Mouse (Mus musculus): ENCODE data around the gene Fbxw11.
A peak's percentile ranks its signal among the peaks of the same experiment; 100 is the strongest.
"Not testable (repeated sequence)": the region's sequence is repeated elsewhere in the genome, so short reads cannot be mapped to it uniquely, and the experiment has no call there.

Gene Fbxw11

DNA sequence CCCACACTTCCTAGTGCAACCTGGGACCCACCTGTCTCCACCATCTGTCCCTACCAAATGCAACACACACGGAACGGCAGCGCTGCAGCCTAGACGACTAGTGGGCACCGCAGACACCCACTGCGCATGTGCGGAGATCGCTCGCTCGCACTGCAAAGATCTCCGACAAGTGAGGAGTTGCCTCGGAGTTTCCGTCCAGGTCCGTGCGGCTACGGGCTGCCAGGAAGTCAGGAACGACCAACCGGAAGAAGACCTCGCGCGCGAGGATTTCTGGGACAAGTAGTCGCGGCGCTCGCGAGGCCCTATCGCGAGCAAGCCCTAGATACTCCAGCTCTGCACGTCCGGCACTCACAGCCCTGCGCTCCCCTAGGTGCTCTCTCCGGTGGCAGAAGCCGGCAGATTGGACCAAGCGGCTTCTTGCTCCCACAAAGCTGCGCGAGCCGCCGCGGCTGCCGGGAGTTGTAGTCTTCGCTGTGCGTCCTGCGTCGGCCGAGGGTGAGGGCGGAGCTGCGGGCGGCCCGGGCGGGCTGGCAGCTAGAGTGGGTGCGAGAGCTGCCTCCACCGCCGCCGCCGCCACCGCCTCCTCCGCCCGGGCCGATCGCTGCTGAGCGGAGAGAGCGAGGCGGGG lies at the start of gene Fbxw11:
Gene Fbxw11, plus strand, starts transcription at position 476 of the 628 bp plus-strand sequence.
- DNase-seq (ENCODE audit: low read depth, low spot score), result peak; percentile 99

GRCm38 (mm10) chr11:32593081-32593480 lies 49.4 kb upstream of the Fbxw11 start:
- DNase-seq (ENCODE audit: low read depth, low spot score), result peak; percentile 47

DNA sequence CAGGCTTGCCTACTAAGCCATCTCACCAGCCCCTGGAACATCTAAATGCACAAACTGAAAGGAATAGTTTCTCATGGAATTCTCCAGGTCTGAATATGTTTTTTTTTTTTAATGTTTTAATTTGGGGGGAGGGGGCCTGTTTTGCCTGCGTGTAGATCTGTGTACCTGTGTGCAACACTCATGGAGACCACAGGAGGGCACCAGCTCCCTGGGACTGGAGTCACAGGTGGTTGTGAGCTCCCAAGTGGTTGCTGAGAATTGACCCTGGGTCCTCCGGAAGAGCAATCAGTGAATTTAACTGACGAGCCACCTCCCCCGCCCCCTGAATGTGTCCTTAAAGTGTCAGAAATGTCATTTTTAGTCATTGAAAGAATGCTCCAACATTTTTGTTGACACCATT lies 48.4 kb upstream of the Fbxw11 start:
- DNase-seq (ENCODE audit: low read depth, low spot score), result no peak

DNA sequence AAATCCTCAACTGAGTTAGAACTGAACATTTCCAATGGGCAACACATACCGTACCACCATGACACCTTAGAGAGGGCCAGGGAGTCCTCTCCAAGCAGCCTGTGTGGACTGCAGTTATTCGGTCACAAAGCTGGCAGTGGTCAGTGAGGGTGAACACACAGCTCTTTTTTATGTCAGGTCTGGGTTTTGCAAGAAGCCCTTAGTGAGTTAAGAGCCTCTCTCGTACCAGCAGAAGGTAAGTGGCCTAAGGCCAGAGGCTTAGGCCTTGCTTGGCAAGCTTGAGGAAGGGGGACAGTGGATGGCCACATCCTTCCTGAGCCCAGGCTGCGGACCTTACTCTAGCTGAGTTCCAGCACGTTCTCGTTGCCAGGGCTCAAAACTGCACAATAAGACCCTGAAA lies 42.2 kb upstream of the Fbxw11 start:
- DNase-seq (ENCODE audit: low read depth, low spot score), result no peak

- DNase-seq (ENCODE audit: low read depth, low spot score), result peak; percentile 52
These were observed 40.8 kb upstream of the Fbxw11 start for GRCm38 (mm10) chr11:32601528-32602323.

DNA sequence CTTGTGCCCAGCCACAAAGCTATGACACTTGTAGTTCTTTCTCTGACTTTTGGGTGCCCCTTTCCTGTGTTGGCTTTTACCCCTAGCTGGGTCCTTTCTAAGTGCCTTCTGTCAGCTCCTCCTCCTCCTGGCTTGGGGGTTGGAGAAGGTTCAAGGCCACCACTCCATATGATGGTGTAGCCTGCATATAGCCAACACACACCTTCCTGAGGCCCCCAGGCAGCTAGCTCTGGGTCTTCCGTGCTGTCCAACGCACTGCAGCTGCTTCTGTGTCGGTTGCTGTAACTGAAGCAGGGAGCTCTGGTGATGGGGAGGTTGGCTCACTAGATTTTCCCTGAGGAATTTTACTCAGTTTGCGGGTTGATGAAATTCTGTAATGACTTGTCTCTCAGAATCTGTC lies 37.9 kb upstream of the Fbxw11 start:
- DNase-seq (ENCODE audit: low read depth, low spot score), result no peak

GRCm38 (mm10) chr11:32605131-32605860 lies 37.2 kb upstream of the Fbxw11 start:
- DNase-seq (ENCODE audit: low read depth, low spot score), result peak; percentile 56

GRCm38 (mm10) chr11:32605907-32606306 lies 36.6 kb upstream of the Fbxw11 start:
- no peak for DNase-seq (ENCODE audit: low read depth, low spot score)

GRCm38 (mm10) chr11:32607319-32607718 lies 35.2 kb upstream of the Fbxw11 start:
- DNase-seq (ENCODE audit: low read depth, low spot score), result peak; percentile 54

DNA sequence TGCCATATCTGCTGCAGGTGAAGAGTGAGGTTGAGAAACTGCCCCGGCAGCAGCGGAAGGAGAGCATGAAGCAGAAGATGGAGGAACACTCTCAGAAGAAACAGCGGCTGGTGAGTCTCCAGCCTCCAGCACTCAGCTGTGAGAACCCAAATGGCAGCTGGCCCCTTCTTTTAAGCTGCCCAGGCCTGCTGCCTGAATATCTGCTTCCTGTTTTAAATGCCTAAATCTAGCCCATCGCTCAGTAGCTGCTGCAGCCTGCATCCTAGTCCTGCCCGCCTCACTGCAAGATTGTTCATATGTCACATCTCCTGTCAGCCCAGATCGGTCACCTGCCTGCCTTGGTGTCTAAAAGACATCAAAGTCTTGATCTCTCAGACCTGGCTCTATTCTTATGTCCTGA lies 31.9 kb upstream of the Fbxw11 start:
- DNase-seq (ENCODE audit: low read depth, low spot score), result no peak

DNA sequence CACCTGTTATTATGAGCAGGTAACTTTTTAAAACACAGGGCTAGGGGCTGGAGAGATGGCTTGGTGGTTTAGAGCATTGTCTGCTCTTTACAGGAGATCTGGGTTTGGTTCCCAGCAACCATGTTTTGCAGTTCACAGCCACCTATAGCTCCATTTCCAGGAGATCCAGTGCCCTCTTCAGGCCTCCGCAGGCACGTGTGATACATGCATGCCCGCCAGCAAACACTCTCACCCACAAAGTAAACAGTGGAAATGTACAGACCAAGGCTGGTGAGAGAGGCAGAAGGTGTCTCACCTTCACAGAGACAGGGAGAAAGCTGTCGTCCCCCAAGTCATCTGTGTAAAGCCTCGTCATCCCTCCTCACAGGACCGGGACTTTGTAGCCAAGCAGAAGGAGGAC lies 30.2 kb upstream of the Fbxw11 start:
- no peak for DNase-seq (ENCODE audit: low read depth, low spot score)

GRCm38 (mm10) chr11:32614463-32614862 lies 28.1 kb upstream of the Fbxw11 start:
- DNase-seq (ENCODE audit: low read depth, low spot score), result no peak

DNA sequence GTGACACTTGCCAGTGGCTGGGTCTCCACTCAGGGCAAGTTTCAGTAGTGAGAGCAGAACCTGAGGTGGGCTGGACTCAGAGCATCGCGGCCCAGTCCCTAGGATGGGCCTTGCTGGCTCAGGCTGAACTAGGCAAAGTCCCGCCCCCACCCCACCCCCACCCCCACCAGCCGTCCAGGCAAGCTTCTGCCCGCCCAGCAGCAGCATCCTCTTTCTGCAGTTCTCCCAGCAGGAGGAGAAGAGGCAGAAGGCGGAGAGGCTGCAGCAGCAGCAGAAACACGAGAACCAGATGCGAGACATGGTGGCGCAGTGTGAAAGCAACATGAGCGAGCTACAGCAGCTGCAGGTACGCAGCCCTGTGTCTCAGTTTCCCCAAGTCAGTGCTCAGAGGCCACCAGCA lies 27.0 kb upstream of the Fbxw11 start:
- DNase-seq (ENCODE audit: low read depth, low spot score), result peak; percentile 37

DNA sequence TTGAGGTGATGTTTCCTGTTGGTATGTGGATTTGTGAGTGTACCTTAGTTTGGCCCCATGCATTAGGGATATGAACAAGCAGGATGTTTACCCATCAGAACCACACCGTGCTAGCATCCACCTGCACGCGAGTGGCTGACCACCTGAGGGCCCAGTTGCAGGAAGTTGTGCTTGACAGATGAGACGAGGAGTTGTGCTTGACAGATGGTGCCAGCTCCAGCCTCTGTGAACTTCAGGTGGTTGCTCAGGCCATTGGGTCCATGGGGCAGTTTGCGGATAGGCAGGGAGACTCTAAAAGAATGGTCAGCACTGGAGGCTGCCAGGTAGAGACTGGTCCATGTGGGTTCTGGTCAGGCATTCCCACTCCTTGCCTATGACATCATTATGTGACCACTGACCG lies 26.4 kb upstream of the Fbxw11 start:
- no peak for DNase-seq (ENCODE audit: low read depth, low spot score)

- no peak for DNase-seq (ENCODE audit: low read depth, low spot score)
These were observed 24.5 kb upstream of the Fbxw11 start for GRCm38 (mm10) chr11:32618036-32618435.

GRCm38 (mm10) chr11:32618641-32619040 lies 23.9 kb upstream of the Fbxw11 start:
- not testable (repeated sequence) for DNase-seq (ENCODE audit: low read depth, low spot score)

DNA sequence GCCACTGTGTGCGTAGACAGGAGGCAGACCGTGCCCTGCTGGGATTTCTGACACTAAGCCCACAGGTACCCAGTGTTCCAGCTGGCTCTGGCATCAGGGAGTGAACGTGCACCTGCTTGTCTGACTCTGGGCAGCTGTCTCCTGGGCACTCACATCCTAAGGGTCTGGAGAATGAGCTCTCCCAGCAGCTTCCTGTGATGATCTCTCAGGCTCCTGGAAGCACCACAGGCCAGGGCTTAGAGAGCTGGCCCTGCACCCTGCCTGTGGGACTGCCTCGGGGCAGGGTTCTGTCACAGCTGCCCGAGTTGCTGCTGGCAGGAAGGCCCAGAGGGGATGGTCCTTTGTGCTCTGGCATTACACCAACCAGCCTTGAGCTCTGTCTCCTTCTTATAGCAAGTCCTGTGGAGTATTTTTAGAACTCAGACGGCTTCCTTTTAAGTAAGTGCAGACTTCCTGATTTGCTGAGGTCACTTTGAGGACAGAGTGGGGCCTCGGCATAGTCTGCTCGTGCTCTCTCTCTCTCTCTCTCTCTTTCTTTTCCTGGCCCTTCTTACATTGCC lies 23.2 kb upstream of the Fbxw11 start:
- DNase-seq (ENCODE audit: low read depth, low spot score), result peak; percentile 77

DNA sequence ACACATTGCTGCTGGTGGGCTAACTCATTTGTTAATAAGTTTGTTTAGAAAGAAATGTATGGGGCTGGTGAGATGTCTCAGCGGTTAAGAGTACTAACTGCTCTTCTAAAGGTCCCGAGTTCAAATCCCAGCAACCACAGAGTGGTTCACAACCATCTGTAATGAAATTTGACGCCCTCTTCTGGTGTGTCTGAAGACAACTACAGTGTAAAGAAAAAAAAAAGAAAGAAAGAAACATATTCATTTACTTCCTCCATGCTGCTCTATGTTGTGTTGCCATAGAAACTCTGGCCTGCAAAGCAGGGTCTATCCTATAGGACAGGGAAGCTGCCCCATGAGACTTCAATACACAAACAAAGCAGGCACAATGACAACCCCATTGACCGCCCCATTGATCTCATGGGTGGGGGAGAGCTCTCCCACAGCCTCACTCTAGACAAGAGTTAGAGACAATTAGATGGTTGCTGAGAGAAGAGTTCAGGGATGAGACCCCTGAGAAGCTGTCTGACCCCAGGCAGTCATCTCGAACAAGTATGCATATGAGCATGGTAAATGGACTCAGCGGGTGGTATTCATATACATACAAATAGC lies 22.6 kb upstream of the Fbxw11 start:
- no peak for DNase-seq (ENCODE audit: low read depth, low spot score)

DNA sequence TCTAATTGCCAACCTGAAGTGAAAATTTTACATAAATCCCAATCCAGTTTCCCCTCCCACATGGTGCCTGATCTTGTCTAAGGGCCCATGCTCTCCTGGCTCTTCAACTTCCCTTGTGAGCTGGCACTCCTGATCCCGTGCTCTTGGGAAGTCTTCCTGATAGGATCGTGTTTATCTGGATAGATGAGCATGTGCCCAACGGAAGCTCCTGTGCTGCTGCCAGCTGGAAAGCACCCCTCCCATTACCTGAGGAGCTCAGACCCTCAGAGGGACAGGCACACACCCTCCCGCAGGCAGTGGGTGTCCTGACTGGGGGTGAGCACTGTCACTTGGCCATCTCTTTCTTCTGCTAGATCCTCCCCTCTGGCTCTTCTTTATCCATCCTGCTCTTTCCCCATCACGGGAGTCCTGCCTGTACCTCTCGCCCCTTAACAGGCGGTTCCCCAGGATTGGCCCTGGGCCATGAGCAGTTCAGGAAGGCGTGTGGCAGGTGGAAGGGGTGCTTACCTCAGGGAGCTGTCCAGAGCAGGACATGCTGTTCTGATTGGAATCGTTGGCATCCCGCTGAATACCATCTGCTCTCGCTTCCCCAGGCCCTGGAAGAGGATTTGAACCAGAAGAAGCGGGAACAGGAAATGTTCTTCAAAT lies 20.6 kb upstream of the Fbxw11 start:
- DNase-seq (ENCODE audit: low read depth, low spot score), result peak; percentile 98

DNA sequence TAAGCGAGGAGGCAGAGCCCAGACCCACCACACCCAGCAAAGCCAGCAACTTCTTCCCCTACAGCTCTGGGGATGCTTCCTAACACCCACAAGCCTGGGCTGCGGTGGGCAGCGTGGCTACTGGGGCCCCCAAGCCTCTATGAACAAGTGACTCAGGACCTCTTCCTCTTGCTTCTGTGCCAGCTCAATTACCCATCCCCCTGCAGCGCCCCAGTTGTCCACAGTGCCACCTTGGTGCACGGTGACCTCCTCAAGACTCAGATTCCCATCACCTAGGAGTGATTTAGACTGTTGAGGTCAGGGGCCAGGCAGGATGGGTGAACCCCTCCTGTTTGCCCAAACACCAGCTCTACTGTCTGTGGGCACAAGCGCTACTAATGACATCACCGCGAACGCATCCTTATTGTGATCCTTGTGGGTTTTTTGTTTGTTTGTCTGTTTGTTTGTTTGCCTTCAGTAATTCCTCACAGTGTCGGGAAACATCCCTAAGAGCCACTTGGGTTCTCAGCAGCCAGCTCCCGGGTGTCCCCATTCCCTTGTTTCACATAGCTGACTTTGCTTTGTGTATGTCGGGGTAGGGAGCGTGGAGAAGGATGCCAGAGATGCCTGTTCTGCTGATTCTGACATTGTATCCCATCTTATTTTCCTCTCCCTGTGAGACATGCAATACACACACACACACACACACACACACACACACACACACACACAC lies 19.9 kb upstream of the Fbxw11 start:
- DNase-seq (ENCODE audit: low read depth, low spot score), result no peak

DNA sequence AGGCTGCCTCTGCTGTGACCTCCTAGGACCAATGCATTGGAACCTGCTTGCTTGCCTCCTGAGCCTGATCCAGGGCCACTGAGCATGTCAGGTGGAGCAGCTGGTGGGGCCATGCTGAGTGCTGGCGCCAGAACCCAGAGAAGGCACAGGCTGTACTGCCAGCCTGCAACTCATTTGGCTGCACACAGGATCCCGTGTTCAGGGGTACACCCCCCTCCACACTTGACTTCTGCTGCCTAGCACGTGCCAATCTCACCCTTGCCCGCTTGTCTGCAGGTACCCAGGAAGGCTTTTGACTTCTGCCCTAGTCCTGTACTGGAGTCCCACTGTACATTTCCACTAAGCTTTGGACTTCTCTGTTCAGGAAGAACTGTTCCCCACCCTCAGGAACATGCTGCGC lies 19.3 kb upstream of the Fbxw11 start:
- DNase-seq (ENCODE audit: low read depth, low spot score), result peak; percentile 98

Data from brain, adult 2 months (tissue).